Mouse (Mus musculus): Measurements from ENCODE around the gene Akap8l. TPM values are rescaled to one million over a fixed set of nuclear protein-coding genes. Genes with fewer than 3 reads are reported as not detected.

Gene Akap8l
- polyA plus RNA-seq (2016; fragmentation: Nextera tagmentation; extraction: Ambion mirVana), result 93.0 and 94.5 TPM in 2 replicates

GRCm38 (mm10) chr17:32350382-32350983, at the start of gene Akap8l:
Akap8l (minus strand) TSS chr17:32350607.
- H3K27ac ChIP-seq (replicated peaks), result peak within 1 kb of the TSS; percentile 90
- WGBS, result under 1% methylated on average over 37 of the region's 37 CpGs
- no peaks in the 10 kb centered on the region for H3K27me3 ChIP-seq (replicated peaks; ENCODE audit: low read depth, poor library complexity, severe bottlenecking)
- no peaks in the 10 kb centered on the region for H3K9me3 ChIP-seq
- H3K4me1 ChIP-seq, result peaks cover 21% of the 10 kb centered on the region
- H3K36me3 ChIP-seq (replicated peaks), result peaks cover 26% of the 10 kb centered on the region
- H3K4me3 ChIP-seq, result peak within 1 kb of the TSS; percentile 89
- DNase-seq (ENCODE audit: low spot score), result peak; percentile 94

DNA sequence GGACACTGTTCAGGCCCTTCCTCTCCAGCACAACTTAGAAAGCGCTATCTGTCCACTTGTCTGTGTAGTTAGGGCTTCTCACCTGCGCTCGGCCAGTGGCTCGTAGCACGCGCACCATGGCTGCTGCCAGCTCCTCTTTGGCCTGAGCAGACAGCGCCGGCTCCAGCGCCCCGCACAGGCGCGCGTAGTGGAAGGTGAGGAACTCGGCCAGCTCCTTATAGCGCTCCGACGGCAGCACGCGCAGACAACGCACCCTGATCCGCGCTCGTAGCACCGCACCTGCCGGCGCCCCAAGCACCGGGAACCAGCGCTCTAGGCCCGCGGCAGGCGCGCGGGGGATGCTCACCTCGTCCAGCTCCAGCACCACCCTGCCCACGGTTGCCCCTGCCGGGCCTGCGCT, 45.9 kb upstream of the Akap8l start:
- Histone ChIP-seq H3K27me3 (replicated peaks; ENCODE audit: low read depth, poor library complexity, severe bottlenecking) (peaks cover 96% of the 10 kb centered on the region), H3K9me3 (no peaks in the 10 kb centered on the region), H3K36me3 (replicated peaks) (no peaks in the 10 kb centered on the region), H3K4me1 (peaks cover 23% of the 10 kb centered on the region), H3K27ac (replicated peaks) (no peak overlapping the region), H3K4me3 (peak overlapping the region; percentile 46)
- 4% methylated on average over 37 of the region's 37 CpGs for WGBS
- peak; percentile 40 for DNase-seq (ENCODE audit: low spot score)

- no peaks in the 10 kb centered on the region for H3K9me3 ChIP-seq
- H3K4me1 ChIP-seq, result peaks cover 28% of the 10 kb centered on the region
- no peak overlapping the region for H3K27ac ChIP-seq (replicated peaks)
- no peaks in the 10 kb centered on the region for H3K36me3 ChIP-seq (replicated peaks)
- WGBS, result 90% methylated on average over 10 of the region's 10 CpGs
- DNase-seq (ENCODE audit: low spot score), result no peak
- no peak overlapping the region for H3K4me3 ChIP-seq
- H3K27me3 ChIP-seq (replicated peaks; ENCODE audit: low read depth, poor library complexity, severe bottlenecking), result peaks cover 91% of the 10 kb centered on the region
Measured at GRCm38 (mm10) chr17:32393944-32394343, 43.5 kb upstream of the Akap8l start.

GRCm38 (mm10) chr17:32389101-32389659, 38.8 kb upstream of the Akap8l start, which contains the start of gene Wiz:
Wiz (minus strand) TSS chr17:32389439.
- under 1% methylated on average over 43 of the region's 44 CpGs for WGBS
- peak within 1 kb of the TSS; percentile 86 for H3K4me3 ChIP-seq
- DNase-seq (ENCODE audit: low spot score), result peak; percentile 96
- H3K36me3 ChIP-seq (replicated peaks), result peaks cover 12% of the 10 kb centered on the region
- peaks cover 33% of the 10 kb centered on the region for H3K4me1 ChIP-seq
- H3K27me3 ChIP-seq (replicated peaks; ENCODE audit: low read depth, poor library complexity, severe bottlenecking), result peaks cover 47% of the 10 kb centered on the region
- H3K27ac ChIP-seq (replicated peaks), result peak within 1 kb of the TSS; percentile 91
- H3K9me3 ChIP-seq, result no peaks in the 10 kb centered on the region

DNA sequence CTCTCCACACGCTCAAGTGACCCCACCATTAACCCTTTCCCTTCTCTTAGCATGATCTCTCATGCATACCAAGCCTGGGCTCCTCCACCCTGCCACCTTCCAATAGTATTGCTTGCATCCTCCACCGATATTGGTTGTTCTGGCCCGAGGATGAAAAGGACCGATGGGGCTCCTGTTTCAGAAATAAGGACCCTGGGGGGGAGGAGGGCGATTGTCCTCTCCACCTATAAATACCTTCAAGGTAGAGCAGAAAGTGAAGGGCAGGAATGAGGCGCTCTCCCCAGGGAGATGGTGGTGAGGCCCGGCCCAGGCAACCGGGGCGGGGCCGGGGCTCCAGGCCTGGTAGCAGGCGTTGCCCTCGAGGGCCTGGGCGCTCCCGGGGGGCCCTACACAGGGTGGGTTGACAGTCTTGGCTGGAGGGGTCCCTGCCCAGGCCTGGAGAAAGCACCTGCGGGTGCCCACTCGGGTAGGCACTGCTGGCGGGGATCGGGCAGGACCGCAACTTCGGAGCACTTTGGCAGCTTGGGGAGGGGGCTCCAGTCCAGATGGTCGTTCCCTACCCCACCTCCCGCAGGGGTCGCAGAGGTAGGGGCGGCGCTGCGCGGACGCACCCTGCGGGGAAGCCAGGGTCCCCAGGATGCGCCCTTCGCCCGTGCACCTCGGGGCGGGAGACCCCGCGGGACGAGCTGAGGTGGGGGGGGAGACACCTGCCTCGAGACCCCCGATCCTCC, 38.1 kb upstream of the Akap8l start:
- peak overlapping the region; percentile 91 for H3K27ac ChIP-seq (replicated peaks)
- no peaks in the 10 kb centered on the region for H3K9me3 ChIP-seq
- peaks cover 18% of the 10 kb centered on the region for H3K36me3 ChIP-seq (replicated peaks)
- H3K27me3 ChIP-seq (replicated peaks; ENCODE audit: low read depth, poor library complexity, severe bottlenecking), result peaks cover 41% of the 10 kb centered on the region
- WGBS, result 1% methylated on average over 34 of the region's 39 CpGs
- peaks cover 33% of the 10 kb centered on the region for H3K4me1 ChIP-seq
- DNase-seq (ENCODE audit: low spot score), result peak; percentile 51
- peak overlapping the region; percentile 86 for H3K4me3 ChIP-seq

- peaks cover 32% of the 10 kb centered on the region for H3K4me1 ChIP-seq
- DNase-seq (ENCODE audit: low spot score), result no peak
- 28% methylated on average over 7 of the region's 7 CpGs for WGBS
- H3K9me3 ChIP-seq, result no peaks in the 10 kb centered on the region
- H3K36me3 ChIP-seq (replicated peaks), result peaks cover 24% of the 10 kb centered on the region
- H3K27ac ChIP-seq (replicated peaks), result peak overlapping the region; percentile 91; the same call in 1 of the 2 replicates
- peak overlapping the region; percentile 86 for H3K4me3 ChIP-seq
- peaks cover 35% of the 10 kb centered on the region for H3K27me3 ChIP-seq (replicated peaks; ENCODE audit: low read depth, poor library complexity, severe bottlenecking)
Measured at GRCm38 (mm10) chr17:32387986-32388369, 37.6 kb upstream of the Akap8l start.

GRCm38 (mm10) chr17:32386659-32387432, 36.4 kb upstream of the Akap8l start:
- H3K9me3 ChIP-seq, result no peaks in the 10 kb centered on the region
- no peak for DNase-seq (ENCODE audit: low spot score)
- H3K27ac ChIP-seq (replicated peaks), result no peak overlapping the region
- H3K27me3 ChIP-seq (replicated peaks; ENCODE audit: low read depth, poor library complexity, severe bottlenecking), result peaks cover 24% of the 10 kb centered on the region
- H3K36me3 ChIP-seq (replicated peaks), result peaks cover 32% of the 10 kb centered on the region
- no peak overlapping the region for H3K4me3 ChIP-seq
- peaks cover 22% of the 10 kb centered on the region for H3K4me1 ChIP-seq
- WGBS, result 67% methylated on average over 9 of the region's 9 CpGs

- no peaks in the 10 kb centered on the region for H3K9me3 ChIP-seq
- no peak overlapping the region for H3K4me3 ChIP-seq
- WGBS, result 86% methylated on average over 5 of the region's 5 CpGs
- H3K27me3 ChIP-seq (replicated peaks; ENCODE audit: low read depth, poor library complexity, severe bottlenecking), result 0 out of 2 replicates have a peak, but pooled peaks cover 4% of the 10 kb centered on the region
- peaks cover 20% of the 10 kb centered on the region for H3K4me1 ChIP-seq
- peaks cover 41% of the 10 kb centered on the region for H3K36me3 ChIP-seq (replicated peaks)
- no peak for DNase-seq (ENCODE audit: low spot score)
- H3K27ac ChIP-seq (replicated peaks), result no peak overlapping the region
Measured at GRCm38 (mm10) chr17:32383661-32384060, 33.3 kb upstream of the Akap8l start.

DNA sequence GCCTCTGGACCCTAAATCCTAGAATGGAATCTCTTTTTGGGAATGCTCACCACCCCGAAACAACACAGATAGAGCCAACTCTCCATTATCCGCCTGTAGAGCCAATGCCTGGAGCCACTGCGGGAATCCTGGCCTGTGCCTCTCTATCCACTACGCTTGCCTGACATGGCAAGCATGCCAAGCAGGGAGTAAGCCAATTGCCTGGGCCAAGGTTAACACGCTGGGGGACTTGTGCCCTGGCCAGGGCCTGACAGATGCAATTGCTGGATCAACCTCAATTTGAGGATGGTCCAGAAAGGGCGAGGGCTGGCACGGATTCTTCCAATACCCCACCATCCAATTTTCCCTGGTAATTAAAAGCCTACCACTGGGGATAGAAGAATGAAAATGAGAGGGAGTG, 32.2 kb upstream of the Akap8l start:
- Histone ChIP-seq H3K27me3 (replicated peaks; ENCODE audit: low read depth, poor library complexity, severe bottlenecking) (no peaks in the 10 kb centered on the region), H3K27ac (replicated peaks) (no peak overlapping the region), H3K36me3 (replicated peaks) (peaks cover 52% of the 10 kb centered on the region), H3K4me1 (peaks cover 9% of the 10 kb centered on the region), H3K9me3 (no peaks in the 10 kb centered on the region), H3K4me3 (no peak overlapping the region)
- 91% methylated on average over 7 of the region's 7 CpGs for WGBS
- DNase-seq (ENCODE audit: low spot score), result no peak

DNA sequence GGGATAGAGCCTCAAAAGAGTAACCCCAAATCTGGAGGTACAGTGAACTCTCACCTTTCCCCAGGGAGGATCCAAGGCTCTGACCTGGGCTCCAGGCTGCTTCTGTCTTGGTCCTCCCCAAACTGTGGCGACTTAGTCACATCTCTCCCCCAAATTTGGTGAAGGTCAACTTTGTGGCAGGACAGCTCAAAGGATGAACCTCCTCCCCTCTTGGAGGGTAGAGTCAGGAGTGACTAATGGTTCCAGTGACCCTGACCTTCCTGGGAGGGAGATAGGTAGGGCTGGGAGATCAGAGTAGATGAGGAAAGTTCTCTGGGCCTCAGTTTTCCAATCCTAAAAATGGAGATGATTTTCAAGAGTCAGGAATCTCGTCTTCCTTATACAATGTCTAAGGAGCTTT, 28.4 kb upstream of the Akap8l start:
- 76% methylated on average over 2 of the region's 2 CpGs for WGBS

GRCm38 (mm10) chr17:32377137-32377536, 26.7 kb upstream of the Akap8l start:
- no peak for DNase-seq (ENCODE audit: low spot score)
- WGBS, result 85% methylated on average over 9 of the region's 9 CpGs

More for the DNA sequence above, 28.4 kb upstream of the Akap8l start:
- no peak overlapping the region for H3K27ac ChIP-seq (replicated peaks)
- H3K4me1 ChIP-seq, result peaks cover 11% of the 10 kb centered on the region
- H3K36me3 ChIP-seq (replicated peaks), result peaks cover 50% of the 10 kb centered on the region
- DNase-seq (ENCODE audit: low spot score), result no peak
- H3K27me3 ChIP-seq (replicated peaks; ENCODE audit: low read depth, poor library complexity, severe bottlenecking), result no peaks in the 10 kb centered on the region
- H3K9me3 ChIP-seq, result no peaks in the 10 kb centered on the region
- H3K4me3 ChIP-seq, result no peak overlapping the region

DNA sequence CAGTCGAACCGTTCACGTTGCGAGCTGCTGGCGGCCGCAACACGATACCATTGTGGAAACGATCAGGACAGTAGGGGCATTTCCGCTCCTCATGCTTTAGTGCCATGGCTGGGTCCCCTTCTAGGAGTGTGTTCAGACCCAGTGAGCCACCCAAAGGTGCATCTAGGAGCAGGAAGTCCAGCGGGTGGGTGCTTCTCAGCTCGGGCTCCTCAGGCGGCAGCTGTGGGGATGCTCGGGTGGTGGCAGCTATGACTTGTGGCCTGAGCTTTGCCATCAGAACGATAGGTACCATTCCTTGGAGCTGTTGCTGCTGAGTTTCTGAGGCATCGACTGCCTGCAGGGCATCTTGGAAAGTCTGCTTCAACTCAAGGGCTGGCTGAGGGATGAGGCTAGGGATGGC, 26.1 kb upstream of the Akap8l start:
- H3K4me1 ChIP-seq, result peaks cover 11% of the 10 kb centered on the region
- no peaks in the 10 kb centered on the region for H3K27me3 ChIP-seq (replicated peaks; ENCODE audit: low read depth, poor library complexity, severe bottlenecking)
- H3K4me3 ChIP-seq, result no peak overlapping the region
- no peak for DNase-seq (ENCODE audit: low spot score)
- peaks cover 33% of the 10 kb centered on the region for H3K36me3 ChIP-seq (replicated peaks)
- no peak overlapping the region for H3K27ac ChIP-seq (replicated peaks)
- no peaks in the 10 kb centered on the region for H3K9me3 ChIP-seq
- WGBS, result 87% methylated on average over 15 of the region's 15 CpGs

More at GRCm38 (mm10) chr17:32377137-32377536, 26.7 kb upstream of the Akap8l start:
- no peaks in the 10 kb centered on the region for H3K27me3 ChIP-seq (replicated peaks; ENCODE audit: low read depth, poor library complexity, severe bottlenecking)
- peaks cover 11% of the 10 kb centered on the region for H3K4me1 ChIP-seq
- peaks cover 34% of the 10 kb centered on the region for H3K36me3 ChIP-seq (replicated peaks)
- no peak overlapping the region for H3K4me3 ChIP-seq
- H3K27ac ChIP-seq (replicated peaks), result no peak overlapping the region
- H3K9me3 ChIP-seq, result no peaks in the 10 kb centered on the region
